Mouse (Mus musculus) CH12.LX (cell line): ENCODE measurements around the gene Degs2.
"Not testable (repeated sequence)": the region's sequence is repeated elsewhere in the genome, so short reads cannot be mapped to it uniquely, and the experiment has no call there.

Experiments
- CTCF ChIP-seq, 2 experiments: IDR thresholded peaks in 1 of 2; conservative IDR thresholded peaks in 1 of 2; 2 replicates each; pipeline ENCODE4 v1.5.1; 2011 to 2012; ENCODE audit warnings: low read depth in 2 of 2, low read length in 2 of 2, improper control_type of control experiment in 1 of 2, inconsistent platforms in 1 of 2, mild to moderate bottlenecking in 1 of 2, moderate library complexity in 1 of 2
- IRF4 ChIP-seq: IDR thresholded peaks from 2 replicates; pipeline ENCODE4 v1.6.1; 2014; ENCODE audit warnings: low read depth, mild to moderate bottlenecking, inconsistent platforms, low read length, improper control_type of control experiment
- POLR2A ChIP-seq: IDR thresholded peaks from 2 replicates; pipeline ENCODE4 v1.6.1; 2011; ENCODE audit warnings: low read depth, mild to moderate bottlenecking, improper control_type of control experiment, low read length

DNA sequence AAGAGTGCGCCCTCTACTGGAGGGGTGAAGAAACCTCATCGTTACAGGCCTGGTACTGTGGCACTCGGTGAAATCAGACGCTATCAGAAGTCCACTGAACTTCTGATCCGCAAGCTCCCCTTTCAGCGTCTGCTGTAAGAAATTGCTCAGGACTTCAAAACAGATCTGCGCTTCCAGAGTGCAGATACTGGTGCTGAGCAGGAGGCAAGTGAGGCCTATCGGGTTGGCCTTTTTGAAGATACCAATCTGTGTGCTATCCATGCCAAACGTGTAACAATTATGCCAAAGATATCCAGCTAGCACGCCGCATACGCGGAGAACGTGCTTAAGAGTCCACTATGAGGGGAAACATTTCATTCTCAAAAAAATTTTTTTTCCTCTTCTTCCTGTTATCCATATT lies 11.9 kb upstream of the Degs2 start:
- not testable (repeated sequence) for TF ChIP-seq POLR2A; IRF4; CTCF (conservative IDR thresholded peaks at IDR 0.05 in 1 of 2, IDR thresholded peaks at IDR 0.05 in 1 of 2; ENCODE audit: low read depth in 2 of 2, low read length in 2 of 2)
